Mouse (Mus musculus): ENCODE measurements around the gene Lrch4. TPM values are rescaled to one million over a fixed set of nuclear protein-coding genes. Genes with fewer than 3 reads are reported as not detected.

Gene Lrch4
- total and polyA plus RNA-seq, 3 experiments, result 20.6 to 192 (median 98.9) TPM

GRCm38 (mm10) chr5:137652474-137652873 is 23.6 kb downstream of the Lrch4 start:
- TF ChIP-seq POLR2AphosphoS5 (IDR thresholded peaks at IDR 0.05; ENCODE audit: insufficient replicate concordance, low read depth, low read length), result no peak
- peak; percentile 70 for TF ChIP-seq CTCF (IDR thresholded peaks at IDR 0.05; ENCODE audit: low read depth, low read length)
- no peak for TF ChIP-seq GATA2 (IDR thresholded peaks at IDR 0.05; ENCODE audit: borderline replicate concordance, low read depth, low read length)
- no peaks in the 10 kb centered on the region for H3K9me3 ChIP-seq (replicated peaks)
- DNase-seq (ENCODE audit: low spot score), result no peak
- peaks cover 67% of the 10 kb centered on the region for H3K4me1 ChIP-seq (ENCODE audit: insufficient read depth, low read depth, low read length)
- H3K27me3 ChIP-seq (ENCODE audit: insufficient read depth, low read length), result no peaks in the 10 kb centered on the region
- no peak; the same call in 1 of the 2 replicates for ATAC-seq (ENCODE audit: extremely low read depth, insufficient number of reproducible peaks, low FRiP score, poor library complexity, severe bottlenecking)
- H3K4me3 ChIP-seq (ENCODE audit: low read depth, low read length), result no peak overlapping the region
- peaks cover 65% of the 10 kb centered on the region for H3K36me3 ChIP-seq (replicated peaks)

GRCm38 (mm10) chr5:137653366-137653765 is 24.4 kb downstream of the Lrch4 start:
- Histone ChIP-seq H3K4me1 (ENCODE audit: insufficient read depth, low read depth, low read length) (peaks cover 60% of the 10 kb centered on the region), H3K4me3 (ENCODE audit: low read depth, low read length) (no peak overlapping the region), H3K27me3 (ENCODE audit: insufficient read depth, low read length) (no peaks in the 10 kb centered on the region), H3K36me3 (replicated peaks) (peaks cover 74% of the 10 kb centered on the region), H3K9me3 (replicated peaks) (no peaks in the 10 kb centered on the region)
- DNase-seq (ENCODE audit: low spot score) (no peak), ATAC-seq (ENCODE audit: extremely low read depth, insufficient number of reproducible peaks, low FRiP score, poor library complexity, severe bottlenecking) (no peak)
- TF ChIP-seq CTCF (IDR thresholded peaks at IDR 0.05; ENCODE audit: low read depth, low read length) (no peak), GATA1 (IDR thresholded peaks at IDR 0.05; ENCODE audit: borderline replicate concordance, low read length) (no peak), GATA2 (IDR thresholded peaks at IDR 0.05; ENCODE audit: borderline replicate concordance, low read depth, low read length) (no peak), TAL1 (conservative IDR thresholded peaks at IDR 0.05; ENCODE audit: low read depth, low read length) (no peak), POLR2AphosphoS5 (IDR thresholded peaks at IDR 0.05; ENCODE audit: insufficient replicate concordance, low read depth, low read length) (no peak)

GRCm38 (mm10) chr5:137654746-137655145 is 25.8 kb downstream of the Lrch4 start:
- DNase-seq (ENCODE audit: low spot score) (no peak), ATAC-seq (ENCODE audit: extremely low read depth, insufficient number of reproducible peaks, low FRiP score, poor library complexity, severe bottlenecking) (no peak)
- TF ChIP-seq TAL1 (conservative IDR thresholded peaks at IDR 0.05; ENCODE audit: low read depth, low read length) (no peak), CTCF (IDR thresholded peaks at IDR 0.05; ENCODE audit: low read depth, low read length) (peak; percentile 33)
- H3K36me3 ChIP-seq (replicated peaks), result peaks cover 86% of the 10 kb centered on the region
- H3K4me1 ChIP-seq (ENCODE audit: insufficient read depth, low read depth, low read length), result peaks cover 46% of the 10 kb centered on the region
- no peaks in the 10 kb centered on the region for H3K9me3 ChIP-seq (replicated peaks)
- H3K27me3 ChIP-seq (ENCODE audit: insufficient read depth, low read length), result no peaks in the 10 kb centered on the region
- H3K4me3 ChIP-seq (ENCODE audit: low read depth, low read length), result no peak overlapping the region

GRCm38 (mm10) chr5:137656977-137657376 is 28.1 kb downstream of the Lrch4 start:
- Histone ChIP-seq H3K4me1 (ENCODE audit: insufficient read depth, low read depth, low read length) (peaks cover 25% of the 10 kb centered on the region), H3K27me3 (ENCODE audit: insufficient read depth, low read length) (no peaks in the 10 kb centered on the region), H3K9me3 (replicated peaks) (no peaks in the 10 kb centered on the region), H3K36me3 (replicated peaks) (peaks cover 95% of the 10 kb centered on the region), H3K4me3 (ENCODE audit: low read depth, low read length) (no peak overlapping the region)
- TF ChIP-seq GATA2 (IDR thresholded peaks at IDR 0.05; ENCODE audit: borderline replicate concordance, low read depth, low read length), result no peak
- TF ChIP-seq POLR2AphosphoS5 (IDR thresholded peaks at IDR 0.05; ENCODE audit: insufficient replicate concordance, low read depth, low read length), result no peak
- TF ChIP-seq CTCF (IDR thresholded peaks at IDR 0.05; ENCODE audit: low read depth, low read length), result peak; percentile 48
- TF ChIP-seq TAL1 (conservative IDR thresholded peaks at IDR 0.05; ENCODE audit: low read depth, low read length), result no peak
- DNase-seq (ENCODE audit: low spot score) (peak; percentile 65), ATAC-seq (ENCODE audit: extremely low read depth, insufficient number of reproducible peaks, low FRiP score, poor library complexity, severe bottlenecking) (0 out of 2 replicates have a peak, but pooled peaks have one; percentile 34)

GRCm38 (mm10) chr5:137660064-137660688 is 31.3 kb downstream of the Lrch4 start:
- no peak for ATAC-seq (ENCODE audit: extremely low read depth, insufficient number of reproducible peaks, low FRiP score, poor library complexity, severe bottlenecking)
- Histone ChIP-seq H3K4me1 (ENCODE audit: insufficient read depth, low read depth, low read length) (peaks cover 9% of the 10 kb centered on the region; the same call in 1 of the 2 replicates), H3K36me3 (replicated peaks) (peaks cover 93% of the 10 kb centered on the region), H3K9me3 (replicated peaks) (no peaks in the 10 kb centered on the region), H3K4me3 (ENCODE audit: low read depth, low read length) (no peak overlapping the region), H3K27me3 (ENCODE audit: insufficient read depth, low read length) (no peaks in the 10 kb centered on the region)
- DNase-seq (ENCODE audit: low spot score), result no peak
- no peak for TF ChIP-seq CTCF (IDR thresholded peaks at IDR 0.05; ENCODE audit: low read depth, low read length)
- no peak for TF ChIP-seq TAL1 (conservative IDR thresholded peaks at IDR 0.05; ENCODE audit: low read depth, low read length)
- TF ChIP-seq POLR2AphosphoS5 (IDR thresholded peaks at IDR 0.05; ENCODE audit: insufficient replicate concordance, low read depth, low read length), result no peak
- no peak for TF ChIP-seq GATA2 (IDR thresholded peaks at IDR 0.05; ENCODE audit: borderline replicate concordance, low read depth, low read length)
- no peak for TF ChIP-seq GATA1 (IDR thresholded peaks at IDR 0.05; ENCODE audit: borderline replicate concordance, low read length)

- no peak for TF ChIP-seq TAL1 (conservative IDR thresholded peaks at IDR 0.05; ENCODE audit: low read depth, low read length)
- TF ChIP-seq POLR2AphosphoS5 (IDR thresholded peaks at IDR 0.05; ENCODE audit: insufficient replicate concordance, low read depth, low read length), result no peak
- TF ChIP-seq CTCF (IDR thresholded peaks at IDR 0.05; ENCODE audit: low read depth, low read length), result no peak
- TF ChIP-seq GATA1 (IDR thresholded peaks at IDR 0.05; ENCODE audit: borderline replicate concordance, low read length), result no peak
- no peak for TF ChIP-seq GATA2 (IDR thresholded peaks at IDR 0.05; ENCODE audit: borderline replicate concordance, low read depth, low read length)
- no peak for ATAC-seq (ENCODE audit: extremely low read depth, insufficient number of reproducible peaks, low FRiP score, poor library complexity, severe bottlenecking)
- Histone ChIP-seq H3K36me3 (replicated peaks) (peaks cover 91% of the 10 kb centered on the region), H3K27me3 (ENCODE audit: insufficient read depth, low read length) (no peaks in the 10 kb centered on the region), H3K4me1 (ENCODE audit: insufficient read depth, low read depth, low read length) (no peaks in the 10 kb centered on the region), H3K9me3 (replicated peaks) (no peaks in the 10 kb centered on the region), H3K4me3 (ENCODE audit: low read depth, low read length) (no peak overlapping the region)
- DNase-seq (ENCODE audit: low spot score), result no peak
Measured at GRCm38 (mm10) chr5:137663057-137663456, 34.1 kb downstream of the Lrch4 start.
